Mouse (Mus musculus): ENCODE data around the gene Gpr88.

DNA sequence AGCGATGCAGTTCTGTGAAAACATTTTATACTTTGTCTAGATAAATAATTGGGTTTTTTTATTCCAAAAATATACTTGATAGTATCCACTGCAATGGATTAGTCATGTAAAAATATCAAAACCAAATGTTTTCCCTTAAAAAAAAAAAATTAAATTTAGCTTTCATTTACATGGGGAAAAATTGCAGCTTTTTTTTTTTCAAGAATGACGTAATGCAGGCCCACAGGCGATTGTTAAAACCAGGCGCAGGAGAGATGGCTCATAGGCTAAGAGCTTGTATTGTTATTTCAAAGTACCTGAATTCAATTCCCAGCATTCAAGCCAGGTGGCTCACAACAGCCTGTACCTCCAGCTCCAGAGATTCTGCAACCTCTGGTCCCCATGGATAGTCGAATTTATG is 25.9 kb downstream of the Gpr88 start:
- TF ChIP-seq USF1 (IDR thresholded peaks at IDR 0.05; ENCODE audit: low read depth, low read length) (no peak), TBP (conservative IDR thresholded peaks at IDR 0.05; ENCODE audit: low read depth, low read length) (no peak), ZMIZ1 (IDR thresholded peaks at IDR 0.05; ENCODE audit: low read depth, low read length) (no peak), EP300 (IDR thresholded peaks at IDR 0.05; ENCODE audit: low read length) (no peak), TCF12 (IDR thresholded peaks at IDR 0.05; ENCODE audit: low read depth, low read length) (no peak), KAT2A (IDR thresholded peaks at IDR 0.05; ENCODE audit: insufficient replicate concordance, low read length) (no peak), MEF2A (IDR thresholded peaks at IDR 0.05; ENCODE audit: borderline replicate concordance, low read depth, low read length) (no peak), POLR2A (IDR thresholded peaks at IDR 0.05; ENCODE audit: low read depth, low read length) (no peak), POLR2AphosphoS2 (IDR thresholded peaks at IDR 0.05; ENCODE audit: low read depth, low read length) (no peak), CTCF (conservative IDR thresholded peaks at IDR 0.05 in 1 of 2, IDR thresholded peaks at IDR 0.05 in 1 of 2; ENCODE audit: low read depth in 2 of 2, low read length in 2 of 2) (no peak), ETS1 (conservative IDR thresholded peaks at IDR 0.05; ENCODE audit: low read depth, low read length) (no peak)
